Mouse (Mus musculus): ENCODE results near the gene Msx1.
A peak's percentile ranks its signal among the peaks of the same experiment; 100 is the strongest.

The Msx1 gene

DNA sequence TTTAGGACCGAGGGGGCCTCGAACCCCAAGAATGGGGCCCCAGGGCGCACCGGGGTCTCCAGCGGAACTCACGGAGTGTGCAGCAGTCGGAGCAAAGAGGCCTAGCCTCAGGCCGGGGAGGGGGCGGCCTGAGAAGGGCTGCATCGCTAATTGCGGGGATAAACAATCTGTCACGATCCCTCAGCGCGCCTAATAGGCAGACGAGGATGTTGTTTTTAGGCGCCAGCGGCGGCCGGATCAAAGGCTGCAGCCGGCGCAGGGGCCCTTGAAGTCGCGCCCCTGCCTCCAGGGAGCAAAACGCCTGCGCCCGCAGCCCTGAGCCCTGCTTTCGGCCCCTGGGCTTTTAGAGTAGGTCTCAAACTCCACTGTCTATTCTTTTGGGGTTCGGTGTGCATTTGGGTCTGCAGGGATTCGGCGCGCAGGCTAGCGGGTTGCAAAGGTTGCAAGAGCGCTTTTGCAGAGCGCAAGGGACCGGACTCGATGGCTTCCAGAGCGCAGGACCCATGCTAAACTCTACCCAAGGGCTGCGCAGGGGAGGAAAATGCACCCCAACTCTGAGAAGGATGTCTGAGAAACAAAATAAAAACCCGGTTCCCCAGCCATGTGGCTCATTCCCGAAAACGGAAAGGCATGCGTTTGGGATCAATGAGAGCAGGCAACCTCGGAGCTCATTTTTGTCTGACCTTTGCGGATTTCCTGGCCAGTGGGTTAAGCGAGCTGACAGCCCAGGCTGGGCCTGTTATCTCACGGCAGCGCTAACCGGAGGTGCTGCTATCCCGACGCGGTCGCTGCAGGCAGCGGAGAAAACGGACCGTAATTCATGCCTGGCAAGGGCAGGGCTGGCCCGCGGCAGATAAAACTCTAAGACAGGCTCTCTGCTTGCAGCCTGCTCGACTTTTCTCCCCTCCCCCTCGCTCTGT, 2.6 kb upstream of the Msx1 start:
- no peak for DNase-seq (ENCODE audit: low spot score in 2 of 2)

DNA sequence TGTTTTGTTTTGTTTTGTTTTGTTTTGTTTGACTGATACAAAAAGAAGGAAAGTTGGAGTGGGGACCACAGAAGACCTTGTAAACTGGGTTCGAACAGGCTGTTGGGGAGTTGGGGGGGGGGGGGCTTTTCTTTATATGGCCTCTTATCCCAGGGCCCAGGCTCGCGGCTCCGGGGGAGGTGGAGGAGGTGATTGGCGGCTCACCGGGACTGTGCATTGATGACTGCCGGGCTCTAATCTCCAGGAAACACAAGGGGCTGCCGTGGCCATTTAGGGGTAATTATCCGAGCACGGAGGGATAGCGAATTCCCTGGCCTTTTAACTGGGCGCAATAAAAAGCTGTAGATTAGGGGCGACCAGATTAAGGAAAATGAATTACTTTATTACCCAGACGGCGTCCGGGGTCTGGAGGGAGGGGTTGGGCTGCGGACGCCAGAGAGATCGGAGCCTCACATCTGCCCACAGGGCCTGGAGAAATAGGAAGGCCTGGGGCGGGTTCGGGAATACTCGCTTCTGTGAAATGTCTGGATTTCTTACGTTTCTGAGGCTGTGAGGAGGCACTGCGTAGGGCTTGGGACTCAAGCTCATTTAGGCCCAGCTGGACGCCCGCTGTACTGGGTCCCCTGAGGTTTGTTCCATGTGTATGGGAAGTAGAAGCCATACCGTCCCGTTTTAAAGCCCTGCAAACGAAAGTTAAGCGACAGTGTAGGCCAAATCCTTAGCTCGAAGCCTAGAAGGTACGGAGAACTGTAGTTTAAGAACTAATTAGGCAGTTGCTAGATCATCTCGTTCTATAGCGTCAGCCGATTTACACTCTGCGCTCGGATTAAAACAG, 1.4 kb upstream of the Msx1 start:
- no peak for DNase-seq (ENCODE audit: low spot score in 2 of 2)

DNA sequence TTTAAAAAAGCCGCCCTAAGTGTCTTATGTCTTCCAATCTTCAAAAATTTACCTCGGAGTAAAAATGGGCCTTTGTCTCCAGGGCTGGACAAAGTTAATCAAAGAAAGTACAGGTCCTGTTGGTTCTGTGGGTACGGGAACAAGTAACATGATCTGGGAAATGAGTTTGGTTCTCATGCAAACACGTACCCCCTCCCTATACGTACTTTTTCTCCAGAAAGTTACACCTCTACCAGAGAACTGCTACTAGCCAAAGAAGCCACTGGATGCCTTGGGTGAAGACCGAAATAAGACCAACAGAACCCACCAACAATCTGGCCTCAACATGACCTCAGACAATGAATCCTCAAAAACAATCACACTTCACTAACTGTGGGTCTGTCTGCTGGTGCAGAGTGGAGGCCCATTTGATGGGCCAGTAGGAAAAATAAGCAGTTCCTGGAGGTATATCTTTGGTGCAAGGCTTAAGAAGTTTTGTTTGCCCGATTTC, 773 bp upstream of the Msx1 start:
- DNase-seq (ENCODE audit: low spot score in 2 of 2) = no peak

DNA sequence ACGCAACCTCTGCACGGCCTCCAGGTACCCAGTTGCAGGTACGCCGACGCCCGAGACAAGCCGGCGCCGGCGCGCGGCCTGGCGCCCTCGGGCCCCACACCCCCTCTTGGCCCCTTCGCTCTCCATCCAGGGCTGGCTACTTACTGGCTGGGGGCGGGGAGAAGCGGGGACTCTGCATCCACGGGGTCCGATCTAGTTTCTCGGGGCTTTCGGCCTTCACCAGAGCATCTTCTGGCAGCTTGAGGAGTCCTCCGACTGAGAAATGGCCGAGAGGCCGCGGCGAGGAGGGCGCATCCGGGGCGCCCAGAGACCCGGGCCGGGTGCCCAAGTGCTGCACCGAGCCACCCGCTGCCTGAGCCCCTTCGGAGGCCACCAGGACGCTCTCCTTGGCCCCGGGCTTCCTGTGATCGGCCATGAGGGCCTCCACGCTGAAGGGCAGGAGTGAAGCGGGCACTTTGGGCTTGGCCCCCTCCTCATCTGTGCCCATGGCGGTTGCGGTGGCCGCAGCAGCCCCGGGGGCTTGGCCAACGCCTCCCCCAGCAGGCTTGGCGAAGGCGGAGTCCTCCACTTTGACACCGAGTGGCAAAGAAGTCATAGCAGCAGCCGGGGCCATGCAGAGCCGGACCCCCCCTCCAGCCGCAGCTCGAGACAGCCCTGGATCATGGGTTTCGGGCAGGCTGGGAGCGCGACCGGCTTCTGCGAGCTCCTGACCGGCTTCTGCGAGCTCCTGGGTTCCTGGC, 492 bp downstream of the Msx1 start:
- DNase-seq (ENCODE audit: low spot score in 2 of 2) = no peak

GRCm38 (mm10) chr5:37822791-37823720, 1.3 kb downstream of the Msx1 start:
- no peak for DNase-seq (ENCODE audit: low spot score in 2 of 2)

DNA sequence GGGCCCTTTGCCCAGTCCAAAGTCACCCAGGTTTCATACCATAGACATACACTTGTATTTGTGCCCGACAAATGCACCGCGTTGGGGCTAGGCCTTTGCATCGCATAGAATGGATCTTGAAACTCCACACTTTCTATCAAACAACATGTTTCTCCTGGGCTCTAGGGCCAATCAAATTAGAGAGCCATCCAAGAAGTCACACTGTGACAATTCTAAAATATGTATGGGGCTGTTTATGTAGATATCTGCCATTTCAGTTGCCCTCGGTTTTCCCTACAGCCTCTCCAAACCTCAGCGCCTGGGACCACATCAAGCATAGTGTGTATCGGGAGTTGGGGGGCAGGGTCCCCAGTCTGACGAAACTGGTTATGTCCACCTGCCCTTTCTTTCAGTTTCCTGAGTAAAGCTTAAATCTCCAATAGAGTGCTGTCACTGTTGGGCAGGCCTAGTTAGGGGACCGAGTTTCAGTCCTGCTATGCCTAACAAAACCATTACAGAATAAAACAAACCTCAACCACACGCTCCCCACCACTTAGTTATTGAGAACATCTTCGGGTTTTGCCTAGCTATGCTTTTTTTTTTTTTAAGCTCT, 2.2 kb downstream of the Msx1 start:
- no peak for DNase-seq (ENCODE audit: low spot score in 2 of 2)

- DNase-seq (ENCODE audit: low spot score in 2 of 2) = no peak
Observed at GRCm38 (mm10) chr5:37821111-37821601, 3.2 kb downstream of the Msx1 start.

GRCm38 (mm10) chr5:37820689-37821088, 3.7 kb downstream of the Msx1 start:
- DNase-seq (ENCODE audit: low spot score in 2 of 2) = no peak

GRCm38 (mm10) chr5:37819971-37820370, 4.4 kb downstream of the Msx1 start:
- DNase-seq (ENCODE audit: low spot score in 2 of 2) = no peak

DNA sequence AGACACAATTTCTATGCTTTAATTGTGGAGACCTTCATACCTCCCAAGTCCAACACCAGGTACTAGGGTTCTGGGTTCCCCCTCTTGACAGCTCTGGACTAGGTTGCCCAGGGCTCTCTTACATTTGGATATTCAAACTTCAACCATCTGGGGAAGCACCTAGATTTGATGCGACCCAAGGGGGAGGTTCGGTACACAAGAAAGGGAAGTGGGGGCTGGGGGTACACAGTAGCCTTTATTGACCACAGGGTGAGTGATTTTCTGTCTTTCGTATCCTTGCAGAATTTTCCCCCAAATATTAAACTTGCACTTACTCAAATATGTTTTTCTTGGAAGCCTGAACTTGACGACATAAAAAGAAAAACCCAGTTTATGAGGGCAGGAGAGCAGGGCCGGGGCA, 4.8 kb downstream of the Msx1 start:
- no peak for DNase-seq (ENCODE audit: low spot score in 2 of 2)

GRCm38 (mm10) chr5:37818533-37819215, 5.7 kb downstream of the Msx1 start:
- DNase-seq (ENCODE audit: low spot score in 2 of 2) = no peak

- DNase-seq (ENCODE audit: low spot score in 2 of 2) = no peak
Observed at GRCm38 (mm10) chr5:37817658-37818532, 6.5 kb downstream of the Msx1 start.

DNA sequence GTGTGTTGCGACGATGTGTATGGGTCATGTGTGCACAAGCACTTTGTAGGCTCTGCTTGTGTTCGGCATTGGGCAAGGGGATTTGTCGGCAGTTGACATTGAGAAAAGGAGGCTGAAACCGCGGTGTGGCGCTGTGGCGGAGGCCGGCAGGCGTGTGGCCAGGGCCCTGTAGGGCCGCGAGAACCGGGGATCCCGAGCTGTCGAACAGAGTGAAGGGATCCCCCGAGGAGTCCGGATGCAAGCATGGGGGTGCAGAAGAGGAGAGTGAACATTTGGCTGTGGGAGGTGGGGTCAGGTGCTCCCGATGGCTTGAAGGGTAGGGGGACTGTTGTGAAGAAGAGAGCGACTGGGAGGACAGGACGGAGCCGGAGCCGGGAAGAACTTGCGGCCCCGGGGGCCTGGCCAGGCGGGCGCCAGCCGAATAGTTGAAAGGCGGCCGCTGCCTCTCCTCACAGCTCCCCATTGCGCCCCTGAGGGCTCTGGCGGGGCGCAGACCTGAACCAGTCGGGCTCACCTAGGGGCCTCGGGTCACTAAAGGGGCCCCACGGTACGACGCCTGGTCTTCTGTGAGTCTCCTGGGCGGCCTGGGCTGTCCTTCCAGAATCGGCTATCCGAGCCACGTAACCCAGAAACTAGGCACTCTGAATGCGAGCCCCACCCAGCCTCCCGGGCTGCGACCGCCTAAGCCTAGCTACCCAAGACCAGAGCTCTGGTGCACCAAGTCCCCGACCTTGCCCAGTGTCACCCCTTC, 7.3 kb downstream of the Msx1 start:
- peak in 1 of 2 experiments; percentile 23 for DNase-seq (ENCODE audit: low spot score in 2 of 2)

DNA sequence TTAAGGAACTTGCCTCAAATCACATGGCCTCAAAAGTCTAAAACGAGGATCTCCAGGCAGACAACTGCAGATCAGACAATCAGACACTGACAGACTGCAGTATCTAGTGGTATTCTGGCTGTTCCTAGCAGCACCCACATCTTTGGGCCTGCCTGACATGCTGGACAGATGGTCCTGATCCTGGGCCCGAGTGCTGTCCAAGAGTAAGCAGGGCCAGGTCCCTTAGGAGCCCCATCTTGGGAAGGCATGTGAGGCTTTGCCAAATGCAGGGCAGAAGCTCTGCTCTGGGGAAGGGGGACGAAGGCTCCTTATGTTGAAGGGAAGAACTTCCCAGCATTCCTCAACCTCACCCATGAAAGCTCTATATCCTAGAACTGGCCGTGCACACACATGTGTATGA, 8.5 kb downstream of the Msx1 start:
- DNase-seq (ENCODE audit: low spot score in 2 of 2) = no peak

GRCm38 (mm10) chr5:37814169-37814568, 10.2 kb downstream of the Msx1 start:
- no peak for DNase-seq (ENCODE audit: low spot score in 2 of 2)

DNA sequence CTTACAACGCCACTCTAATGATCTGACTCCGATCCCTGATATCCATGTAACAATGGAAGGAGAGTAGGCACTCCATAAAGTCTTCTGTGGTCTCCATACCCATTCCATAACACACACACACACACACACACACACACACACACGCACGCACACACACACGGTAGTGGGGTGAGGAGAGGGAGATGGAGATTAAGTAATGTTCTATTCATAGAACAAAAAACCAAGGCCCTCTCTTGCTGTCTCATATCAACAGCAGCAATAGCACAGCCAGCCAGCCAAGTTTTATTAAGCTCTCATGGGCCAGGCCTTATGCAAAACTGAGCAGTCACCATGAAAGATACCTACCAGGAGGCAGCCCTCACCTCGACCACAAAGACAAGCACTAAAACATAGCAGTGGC, 19.1 kb downstream of the Msx1 start:
- DNase-seq (ENCODE audit: low spot score in 2 of 2) = no peak

DNA sequence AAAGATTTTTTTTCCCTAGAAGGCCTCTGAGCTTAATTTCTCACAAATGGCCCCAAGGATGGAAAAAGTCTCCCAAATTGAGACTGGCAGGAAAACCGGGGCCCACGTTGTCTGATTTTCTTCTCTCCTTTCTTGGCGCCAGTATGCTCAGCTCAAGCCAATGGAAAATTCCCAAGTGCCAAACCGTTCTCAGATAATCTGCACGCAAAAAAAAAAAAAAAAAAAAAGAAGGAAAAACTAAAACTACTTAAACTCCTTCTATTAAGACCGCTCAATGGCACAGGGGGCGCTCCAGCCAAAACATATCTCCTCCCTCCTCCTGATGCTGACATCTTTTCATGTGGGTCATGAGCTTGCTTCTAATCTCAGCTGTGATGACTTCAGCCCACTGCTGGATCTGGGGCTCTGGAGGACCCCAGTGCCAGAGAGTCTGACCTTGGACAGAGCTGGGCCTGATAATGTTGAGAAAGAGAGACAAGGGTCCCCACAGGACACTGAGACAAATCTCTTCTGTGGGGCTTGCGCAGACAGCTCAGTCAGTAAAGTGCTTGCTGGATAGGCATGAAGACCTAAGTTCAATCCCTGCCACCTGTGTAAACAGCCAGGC, 19.8 kb downstream of the Msx1 start:
- no peak for DNase-seq (ENCODE audit: low spot score in 2 of 2)
